Mouse (Mus musculus) kidney, embryonic 14.5 days (tissue): ENCODE measurements around the gene Tstd2. TPM values are rescaled to one million over a fixed set of nuclear protein-coding genes. Genes with fewer than 3 reads are reported as not detected.

Experiments
- ATAC-seq: fragments of 200-750 bp; cut with Nextera tagmentation; 2 replicates; pipeline ENCODE4 v1.8.0; 2017; ENCODE audit warnings: moderate number of reproducible peaks, mild to moderate bottlenecking, moderate TSS enrichment, moderate library complexity; ENCODE audit not compliant: low FRiP score, low TSS enrichment
- H3K27ac ChIP-seq: fragments of 300-500 bp; sonication (generic); 2 replicates; pipeline ENCODE4 v1.5.1; 2014; ENCODE audit warnings: low read depth, mild to moderate bottlenecking, low read length, moderate library complexity, mixed read lengths
- H3K27me3 ChIP-seq: fragments of 300-500 bp; sonication (generic); 2 replicates; pipeline ENCODE4 v1.6.1; 2014; ENCODE audit warnings: mild to moderate bottlenecking, low read length; ENCODE audit not compliant: control insufficient read depth, insufficient read depth
- H3K36me3 ChIP-seq: fragments of 300-500 bp; sonication (generic); 2 replicates; pipeline ENCODE4 v1.6.1; 2014; ENCODE audit warnings: low read length, mixed read lengths; ENCODE audit not compliant: control insufficient read depth, insufficient read depth
- H3K4me1 ChIP-seq: fragments of 300-500 bp; sonication (generic); 2 replicates; pipeline ENCODE4 v1.6.1; 2014; ENCODE audit warnings: low read length, mixed read lengths; ENCODE audit not compliant: control insufficient read depth, insufficient read depth
- H3K4me2 ChIP-seq: fragments of 300-500 bp; sonication (generic); replicated peaks from 2 replicates; pipeline ENCODE4 v1.6.1; 2014; ENCODE audit warnings: low read depth, mild to moderate bottlenecking, low read length
- H3K4me3 ChIP-seq: fragments of 300-500 bp; sonication (generic); 2 replicates; pipeline ENCODE4 v1.5.1; 2014; ENCODE audit warnings: mild to moderate bottlenecking, low read length
- H3K9ac ChIP-seq: fragments of 300-500 bp; sonication (generic); 2 replicates; pipeline ENCODE4 v1.6.1; 2014; ENCODE audit warnings: low read depth, mild to moderate bottlenecking, low read length, moderate library complexity
- H3K9me3 ChIP-seq: fragments of 300-500 bp; sonication (generic); 2 replicates; pipeline ENCODE4 v1.6.1; 2016; ENCODE audit warnings: low read length; ENCODE audit not compliant: control insufficient read depth
- WGBS: fragments of 180-500 bp; shearing (Covaris S2); extraction: QIAGEN DNeasy Blood & Tissue Kit; methylation state at CpG from one replicate; pipeline ENCODE4 v1.1.7; 2014; 5-methylcytosine and 5-hydroxymethylcytosine counted together
- polyA plus RNA-seq: library from polyadenylated mRNA; unstranded; fragments of >200 nt; fragmentation: Nextera tagmentation; extraction: Ambion mirVana; gene quantifications from 2 replicates; pipeline ENCODE4 v1.2.1, GENCODE M21; 2014

Gene Tstd2
- 23.5 and 46.0 TPM in 2 replicates for polyA plus RNA-seq

GRCm38 (mm10) chr4:46138287-46139222 is at the start of gene Tstd2, which contains the start of gene Ncbp1:
Gene Tstd2, minus strand, starts transcription at chr4:46138694.
Gene Ncbp1, plus strand, starts transcription at chr4:46138613.
- Histone ChIP-seq H3K9me3 (no peaks in the 10 kb centered on the region), H3K4me1 (peaks cover 21% of the 10 kb centered on the region), H3K4me2 (peak within 1 kb of the TSS; percentile 70), H3K9ac (peak within 1 kb of the TSS; percentile 96), H3K27ac (peak within 1 kb of the TSS; percentile 99), H3K36me3 (peaks cover 23% of the 10 kb centered on the region), H3K27me3 (no peaks in the 10 kb centered on the region), H3K4me3 (peak within 1 kb of the TSS; percentile 97)
- ATAC-seq, result peak; percentile 87
- under 1% methylated on average over 89 of the region's 90 CpGs for WGBS

DNA sequence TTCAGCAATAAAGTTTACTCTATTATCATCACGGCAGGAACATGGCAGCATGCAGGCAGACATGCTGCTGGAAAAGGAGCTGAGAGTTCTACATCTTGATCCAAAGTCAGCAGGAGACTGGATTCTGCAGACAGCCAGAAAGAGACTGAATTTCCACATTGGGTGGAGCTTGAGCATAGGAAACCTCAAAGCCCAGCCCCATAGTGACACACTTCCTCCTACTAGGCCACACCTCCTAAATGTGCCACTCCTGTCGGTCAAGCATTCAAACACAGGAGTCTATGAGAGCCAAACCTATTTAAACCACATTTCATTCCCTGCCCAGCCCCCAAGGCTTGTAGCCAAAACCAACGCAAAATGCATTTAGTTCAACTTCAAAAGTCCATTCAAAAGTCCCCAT is 48.0 kb upstream of the Tstd2 start:
- Histone ChIP-seq H3K4me2 (no peak overlapping the region), H3K9ac (no peak overlapping the region), H3K9me3 (no peaks in the 10 kb centered on the region), H3K27ac (no peak overlapping the region), H3K4me3 (no peak overlapping the region), H3K4me1 (no peaks in the 10 kb centered on the region), H3K36me3 (peaks cover 70% of the 10 kb centered on the region), H3K27me3 (no peaks in the 10 kb centered on the region)
- WGBS, result 81% methylated on average over 3 of the region's 3 CpGs
- ATAC-seq, result no peak

GRCm38 (mm10) chr4:46185890-46186289 is 47.4 kb upstream of the Tstd2 start:
- Histone ChIP-seq H3K27me3 (no peaks in the 10 kb centered on the region), H3K27ac (no peak overlapping the region), H3K4me1 (no peaks in the 10 kb centered on the region), H3K9me3 (no peaks in the 10 kb centered on the region), H3K9ac (no peak overlapping the region), H3K4me2 (no peak overlapping the region), H3K36me3 (peaks cover 70% of the 10 kb centered on the region), H3K4me3 (no peak overlapping the region)
- 84% methylated on average over 9 of the region's 9 CpGs for WGBS
- no peak for ATAC-seq

DNA sequence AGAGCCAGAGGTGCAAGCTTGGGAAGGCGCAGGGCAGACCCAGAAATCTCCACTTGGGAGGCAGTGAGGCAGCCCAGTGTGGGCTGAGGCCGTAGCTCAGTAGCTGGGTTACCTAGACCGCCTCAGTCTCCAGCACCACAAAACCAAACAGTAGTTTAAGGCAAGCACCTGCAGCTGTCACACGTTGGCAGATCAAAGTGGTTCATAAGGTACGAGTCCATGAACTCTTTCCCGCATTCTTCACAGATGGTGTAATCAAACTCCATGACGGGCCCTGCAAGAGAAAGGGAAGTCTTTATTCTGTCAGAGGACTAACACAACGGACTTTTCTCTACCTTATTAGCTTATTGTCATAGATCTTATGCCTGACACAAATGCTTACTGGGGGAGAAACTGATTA is 46.9 kb upstream of the Tstd2 start:
- Histone ChIP-seq H3K27me3 (no peaks in the 10 kb centered on the region), H3K4me2 (no peak overlapping the region), H3K36me3 (peaks cover 68% of the 10 kb centered on the region), H3K4me1 (no peaks in the 10 kb centered on the region), H3K9ac (no peak overlapping the region), H3K4me3 (no peak overlapping the region), H3K27ac (no peak overlapping the region), H3K9me3 (no peaks in the 10 kb centered on the region)
- 47% methylated on average over 8 of the region's 8 CpGs for WGBS
- ATAC-seq, result no peak

DNA sequence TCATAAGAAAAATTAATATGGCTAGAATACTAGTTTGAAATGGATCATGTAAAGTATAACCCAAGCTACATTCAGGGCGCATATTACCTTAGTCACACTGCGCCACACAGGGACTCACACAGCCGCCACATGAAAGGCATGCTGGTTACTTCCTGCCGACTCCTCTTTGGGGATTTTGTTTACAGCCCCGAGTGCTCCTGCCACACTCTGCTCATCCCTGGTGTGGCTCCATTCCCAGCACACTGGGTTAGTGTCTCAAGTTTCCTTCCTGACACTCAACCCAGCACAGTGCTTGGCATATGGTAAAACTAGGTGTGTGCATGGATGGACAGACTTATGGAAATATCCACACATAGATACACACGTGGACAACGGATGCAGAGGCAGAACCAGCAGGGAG is 43.7 kb upstream of the Tstd2 start:
- H3K9ac ChIP-seq, result no peak overlapping the region
- 77% methylated on average over 7 of the region's 7 CpGs for WGBS
- H3K4me2 ChIP-seq, result no peak overlapping the region
- H3K27me3 ChIP-seq, result no peaks in the 10 kb centered on the region
- H3K9me3 ChIP-seq, result no peaks in the 10 kb centered on the region
- H3K27ac ChIP-seq, result no peak overlapping the region
- H3K36me3 ChIP-seq, result peaks cover 79% of the 10 kb centered on the region
- H3K4me3 ChIP-seq, result no peak overlapping the region
- no peak for ATAC-seq
- no peaks in the 10 kb centered on the region for H3K4me1 ChIP-seq

DNA sequence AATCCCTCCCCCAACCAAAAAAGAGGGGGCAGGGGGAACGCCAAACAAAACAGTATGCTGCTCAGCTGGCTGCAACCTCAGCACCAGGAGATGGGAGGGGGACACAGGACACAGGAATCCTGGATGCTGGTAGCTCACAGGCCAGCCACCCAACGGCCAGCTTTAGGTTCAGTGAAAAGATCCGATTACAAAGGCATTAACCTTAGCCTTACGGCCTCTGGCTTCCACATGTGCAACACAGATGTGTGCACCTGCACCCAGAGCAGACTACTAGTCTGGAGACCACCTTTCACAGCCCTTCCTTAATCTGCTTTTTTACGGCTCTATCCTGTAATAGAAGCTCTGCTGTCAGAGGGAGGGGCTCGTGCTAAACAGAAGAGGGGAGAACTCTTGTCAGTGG is 42.7 kb upstream of the Tstd2 start:
- Histone ChIP-seq H3K27me3 (no peaks in the 10 kb centered on the region), H3K4me2 (no peak overlapping the region), H3K4me3 (no peak overlapping the region), H3K4me1 (no peaks in the 10 kb centered on the region), H3K27ac (no peak overlapping the region), H3K9ac (no peak overlapping the region), H3K9me3 (no peaks in the 10 kb centered on the region), H3K36me3 (peaks cover 83% of the 10 kb centered on the region)
- WGBS, result 42% methylated on average over 6 of the region's 6 CpGs
- no peak for ATAC-seq

DNA sequence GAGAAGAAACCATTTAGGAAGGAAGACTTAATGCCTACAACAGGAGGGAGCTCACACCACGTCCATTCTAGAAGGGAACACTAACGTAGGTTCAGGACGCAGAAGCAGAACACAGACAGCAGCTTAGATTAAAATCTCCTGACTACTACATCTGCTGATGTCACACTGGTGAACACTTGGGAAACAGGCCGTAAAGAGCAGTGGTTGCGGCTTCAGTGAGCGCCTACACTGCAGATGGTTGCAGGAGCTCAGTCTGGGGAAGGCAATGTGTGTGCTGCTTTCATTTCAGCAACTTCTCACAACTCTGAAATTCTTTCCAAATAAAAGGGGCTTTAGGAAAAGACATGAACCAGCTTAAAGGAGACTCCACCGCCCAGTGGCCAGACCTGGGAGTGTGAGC is 39.0 kb upstream of the Tstd2 start:
- Histone ChIP-seq H3K4me2 (no peak overlapping the region), H3K9ac (no peak overlapping the region), H3K36me3 (peaks cover 85% of the 10 kb centered on the region), H3K27me3 (no peaks in the 10 kb centered on the region), H3K27ac (no peak overlapping the region), H3K4me3 (no peak overlapping the region), H3K9me3 (no peaks in the 10 kb centered on the region), H3K4me1 (no peaks in the 10 kb centered on the region)
- WGBS, result 89% methylated on average over 7 of the region's 7 CpGs
- ATAC-seq, result no peak

GRCm38 (mm10) chr4:46177018-46177417 is 38.5 kb upstream of the Tstd2 start:
- H3K9me3 ChIP-seq, result no peaks in the 10 kb centered on the region
- H3K9ac ChIP-seq, result no peak overlapping the region
- no peaks in the 10 kb centered on the region for H3K4me1 ChIP-seq
- H3K36me3 ChIP-seq, result peaks cover 84% of the 10 kb centered on the region
- no peak for ATAC-seq
- H3K27ac ChIP-seq, result no peak overlapping the region
- no peak overlapping the region for H3K4me3 ChIP-seq
- 77% methylated on average over 5 of the region's 5 CpGs for WGBS
- H3K4me2 ChIP-seq, result no peak overlapping the region
- no peaks in the 10 kb centered on the region for H3K27me3 ChIP-seq

DNA sequence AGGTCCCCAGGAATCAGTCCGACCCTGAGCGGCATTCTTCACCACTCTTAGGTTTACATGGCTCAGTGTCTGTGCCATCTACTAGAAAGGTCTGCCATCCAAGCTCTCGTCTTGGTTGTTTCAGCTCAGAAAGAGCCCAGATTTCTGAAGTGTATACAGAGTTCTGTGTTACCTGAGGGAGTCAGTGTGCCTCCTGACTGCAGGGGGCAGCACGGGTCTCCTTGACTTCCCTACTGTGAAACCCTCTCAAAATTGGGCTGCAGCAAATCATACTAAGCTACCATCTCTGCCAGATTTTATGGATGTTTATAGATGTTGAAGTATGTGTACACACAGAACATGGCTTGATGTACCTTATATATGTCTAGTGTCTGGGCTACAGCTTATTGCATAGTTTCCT is 37.8 kb upstream of the Tstd2 start:
- Histone ChIP-seq H3K36me3 (peaks cover 86% of the 10 kb centered on the region), H3K27ac (no peak overlapping the region), H3K4me1 (no peaks in the 10 kb centered on the region), H3K4me2 (no peak overlapping the region), H3K9me3 (no peaks in the 10 kb centered on the region), H3K27me3 (no peaks in the 10 kb centered on the region), H3K9ac (no peak overlapping the region), H3K4me3 (no peak overlapping the region)
- WGBS, result 76% methylated on average over 4 of the region's 4 CpGs
- no peak for ATAC-seq
